Mouse (Mus musculus) midbrain, postnatal 0 days (tissue): ENCODE data around the gene Ttc38. TPM values are rescaled to one million over a fixed set of nuclear protein-coding genes. Genes with fewer than 3 reads are reported as not detected.
A peak's percentile ranks its signal among the peaks of the same experiment; 100 is the strongest.

Source experiments
- ATAC-seq: fragments of 200-750 bp; cut with Nextera tagmentation; 2 replicates; pipeline ENCODE4 v1.8.0; 2017; ENCODE audit warnings: moderate number of reproducible peaks, mild to moderate bottlenecking, moderate TSS enrichment, moderate library complexity; ENCODE audit not compliant: low FRiP score
- DNase-seq: peaks from one replicate; pipeline ENCODE4 v3.0.0-alpha.2; 2015; ENCODE audit warnings: low spot score
- H3K27ac ChIP-seq: fragments of 300-500 bp; sonication (generic); 2 replicates; pipeline ENCODE4 v1.5.1; 2014; ENCODE audit warnings: low read depth, mild to moderate bottlenecking, low read length, mixed read lengths
- H3K27me3 ChIP-seq: fragments of 300-500 bp; sonication (generic); 2 replicates; pipeline ENCODE4 v1.6.1; 2014; ENCODE audit warnings: low read length, control low read depth, mixed read lengths; ENCODE audit not compliant: insufficient read depth
- H3K36me3 ChIP-seq: fragments of 300-500 bp; sonication (generic); 2 replicates; pipeline ENCODE4 v1.6.1; 2014; ENCODE audit warnings: low read length, control low read depth, mixed read lengths; ENCODE audit not compliant: insufficient read depth
- H3K4me1 ChIP-seq: fragments of 300-500 bp; sonication (generic); 2 replicates; pipeline ENCODE4 v1.6.1; 2014; ENCODE audit warnings: mild to moderate bottlenecking, control low read depth, antibody characterized with exemption, low read length, mixed read lengths; ENCODE audit not compliant: insufficient read depth
- H3K4me2 ChIP-seq: fragments of 300-500 bp; sonication (generic); 2 replicates; pipeline ENCODE4 v1.6.1; 2014; ENCODE audit warnings: low read depth, mild to moderate bottlenecking, low read length, mixed read lengths; ENCODE audit not compliant: poor library complexity, severe bottlenecking
- H3K4me3 ChIP-seq: fragments of 300-500 bp; sonication (generic); 2 replicates; pipeline ENCODE4 v1.5.1; 2014; ENCODE audit warnings: low read depth, mild to moderate bottlenecking, low read length, moderate library complexity
- H3K9ac ChIP-seq: fragments of 300-500 bp; sonication (generic); replicated peaks from 2 replicates; pipeline ENCODE4 v1.6.1; 2014; ENCODE audit warnings: mild to moderate bottlenecking, low read length, moderate library complexity, mixed read lengths; ENCODE audit not compliant: poor library complexity, severe bottlenecking
- H3K9me3 ChIP-seq: fragments of 300-500 bp; sonication (generic); 2 replicates; pipeline ENCODE4 v1.6.1; 2016; ENCODE audit warnings: low read length, control low read depth
- CTCF ChIP-seq: IDR thresholded peaks from 2 replicates; pipeline ENCODE4 v1.5.1; 2016; ENCODE audit warnings: antibody characterized with exemption, mild to moderate bottlenecking
- WGBS: fragments of 180-500 bp; shearing (Covaris S2); extraction: QIAGEN DNeasy Blood & Tissue Kit; methylation state at CpG from one replicate; pipeline ENCODE4 v1.1.7; 2014; 5-methylcytosine and 5-hydroxymethylcytosine counted together
- polyA plus RNA-seq: library from polyadenylated mRNA; unstranded; fragments of >200 nt; fragmentation: Nextera tagmentation; extraction: Ambion mirVana; gene quantifications from 2 replicates; pipeline ENCODE4 v1.2.1, GENCODE M21; 2015
- total RNA-seq: library from RNA; depleted of rRNA; stranded (reverse); fragments of >200 nt; gene quantifications from 2 replicates; pipeline ENCODE4 v1.2.3, GENCODE M21; 2014

Gene Ttc38
- total and polyA plus RNA-seq, 2 experiments from 2014 or later = 2.2 to 19.1 TPM

- Histone ChIP-seq H3K4me1 (peaks cover 6% of the 10 kb centered on the region; the same call in 1 of the 2 replicates), H3K36me3 (no peaks in the 10 kb centered on the region), H3K27me3 (no peaks in the 10 kb centered on the region), H3K9ac (no peak overlapping the region), H3K9me3 (no peaks in the 10 kb centered on the region), H3K4me2 (no peak overlapping the region), H3K27ac (no peak overlapping the region), H3K4me3 (no peak overlapping the region)
- DNase-seq (no peak), ATAC-seq (no peak)
- no peak for TF ChIP-seq CTCF
- WGBS = 84% methylated on average over 4 of the region's 4 CpGs
Observed at GRCm38 (mm10) chr15:85806886-85807285, 25.2 kb upstream of the Ttc38 start.

GRCm38 (mm10) chr15:85807404-85807803 lies 24.7 kb upstream of the Ttc38 start:
- Histone ChIP-seq H3K27me3 (no peaks in the 10 kb centered on the region), H3K27ac (no peak overlapping the region), H3K4me2 (no peak overlapping the region), H3K4me1 (peaks cover 6% of the 10 kb centered on the region; the same call in 1 of the 2 replicates), H3K9ac (no peak overlapping the region), H3K4me3 (no peak overlapping the region), H3K36me3 (no peaks in the 10 kb centered on the region), H3K9me3 (no peaks in the 10 kb centered on the region)
- no peak for ATAC-seq
- no peak for DNase-seq
- 89% methylated on average over 4 of the region's 4 CpGs for WGBS
- TF ChIP-seq CTCF = no peak

GRCm38 (mm10) chr15:85808031-85808430 lies 24.1 kb upstream of the Ttc38 start:
- WGBS = 77% methylated on average over 6 of the region's 6 CpGs

GRCm38 (mm10) chr15:85808434-85808833 lies 23.7 kb upstream of the Ttc38 start:
- no peaks in the 10 kb centered on the region for H3K36me3 ChIP-seq
- no peak for DNase-seq
- peaks cover 6% of the 10 kb centered on the region; the same call in 1 of the 2 replicates for H3K4me1 ChIP-seq
- TF ChIP-seq CTCF = 0 out of 2 replicates have a peak, but pooled peaks have one; percentile 10
- no peak overlapping the region for H3K27ac ChIP-seq
- no peaks in the 10 kb centered on the region for H3K9me3 ChIP-seq
- no peak for ATAC-seq
- WGBS = 29% methylated on average over 8 of the region's 8 CpGs
- no peak overlapping the region for H3K4me3 ChIP-seq
- no peak overlapping the region for H3K4me2 ChIP-seq
- H3K27me3 ChIP-seq = no peaks in the 10 kb centered on the region
- H3K9ac ChIP-seq = no peak overlapping the region

More at GRCm38 (mm10) chr15:85808031-85808430, 24.1 kb upstream of the Ttc38 start:
- Histone ChIP-seq H3K27ac (no peak overlapping the region), H3K4me2 (no peak overlapping the region), H3K4me1 (peaks cover 6% of the 10 kb centered on the region; the same call in 1 of the 2 replicates), H3K36me3 (no peaks in the 10 kb centered on the region), H3K9ac (no peak overlapping the region), H3K27me3 (no peaks in the 10 kb centered on the region), H3K9me3 (no peaks in the 10 kb centered on the region), H3K4me3 (no peak overlapping the region)
- DNase-seq (no peak), ATAC-seq (no peak)
- no peak for TF ChIP-seq CTCF

- DNase-seq (no peak), ATAC-seq (no peak)
- Histone ChIP-seq H3K4me2 (no peak overlapping the region), H3K4me1 (peaks cover 6% of the 10 kb centered on the region; the same call in 1 of the 2 replicates), H3K4me3 (no peak overlapping the region), H3K27me3 (no peaks in the 10 kb centered on the region), H3K9ac (no peak overlapping the region), H3K27ac (no peak overlapping the region), H3K9me3 (no peaks in the 10 kb centered on the region), H3K36me3 (no peaks in the 10 kb centered on the region)
- no peak for TF ChIP-seq CTCF
- 89% methylated on average over 12 of the region's 12 CpGs for WGBS
Observed at GRCm38 (mm10) chr15:85809091-85809490, 23.0 kb upstream of the Ttc38 start.

GRCm38 (mm10) chr15:85810462-85810805 lies 21.7 kb upstream of the Ttc38 start:
- Histone ChIP-seq H3K4me1 (peaks cover 6% of the 10 kb centered on the region; the same call in 1 of the 2 replicates), H3K27me3 (no peaks in the 10 kb centered on the region), H3K9me3 (no peaks in the 10 kb centered on the region), H3K27ac (peak overlapping the region; percentile 14; the same call in 1 of the 2 replicates), H3K9ac (no peak overlapping the region), H3K4me3 (peak overlapping the region; percentile 71), H3K4me2 (peak overlapping the region; percentile 58), H3K36me3 (no peaks in the 10 kb centered on the region)
- WGBS = 85% methylated on average over 5 of the region's 5 CpGs
- no peak for DNase-seq
- ATAC-seq = no peak
- no peak for TF ChIP-seq CTCF
